Mouse (Mus musculus) B cell, adult (primary cell): ENCODE data around the gene Vmn1r215. TPM values are rescaled to one million over a fixed set of nuclear protein-coding genes. Genes with fewer than 3 reads are reported as not detected.

Experiments
- total RNA-seq: library from RNA; stranded (reverse); gene quantifications from 4 replicates; pipeline ENCODE4 v1.2.4, GENCODE M21; 2023; ENCODE audit not compliant: inconsistent age

Gene Vmn1r215
- not detected in 4 replicates for total RNA-seq

DNA sequence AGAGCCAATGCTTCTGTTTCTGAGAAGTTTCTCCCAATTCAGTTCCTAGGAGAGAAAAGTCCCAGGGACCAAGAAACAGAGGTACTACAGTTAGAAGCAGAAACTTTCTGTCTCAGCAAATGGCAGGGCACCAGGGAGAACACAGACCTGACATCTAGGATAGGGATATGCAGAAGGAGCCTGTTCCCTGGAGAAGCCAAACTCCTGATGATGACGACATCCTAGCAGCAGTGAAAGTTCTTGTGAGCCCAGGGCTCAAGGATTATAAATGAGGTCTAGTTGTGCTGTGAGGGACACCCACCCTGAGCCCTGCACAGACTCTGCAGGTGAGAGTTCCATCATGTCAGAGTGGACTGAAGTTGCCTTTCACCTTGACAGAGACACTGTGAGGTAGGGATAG, at the start of gene Vmn1r215:
Gene Vmn1r215 (plus strand): TSS at position 301 of the 400 bp plus-strand sequence.

DNA sequence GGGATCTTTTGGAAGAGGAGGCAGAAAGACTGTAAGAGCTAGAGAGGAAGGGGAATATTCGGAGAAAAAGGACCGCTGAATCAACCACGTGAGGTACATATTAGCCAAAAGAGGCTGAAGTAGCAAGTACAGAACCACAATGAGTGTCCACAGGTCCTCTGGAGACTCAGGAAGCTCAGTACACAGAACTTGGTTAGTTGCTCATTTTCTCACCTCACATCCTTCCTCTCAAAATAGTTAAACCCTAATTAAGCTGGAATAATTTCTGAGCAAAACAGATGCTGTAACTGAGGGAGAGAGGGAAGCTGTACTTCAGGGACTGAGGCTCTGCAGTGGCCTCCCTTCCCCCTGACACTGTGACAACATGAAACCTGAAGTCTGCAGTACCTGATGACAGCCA, 37.7 kb upstream of the Vmn1r215 start, which contains the start of gene Vmn1r214:
Gene Vmn1r214 (plus strand): TSS at position 301 of the 400 bp plus-strand sequence.

DNA sequence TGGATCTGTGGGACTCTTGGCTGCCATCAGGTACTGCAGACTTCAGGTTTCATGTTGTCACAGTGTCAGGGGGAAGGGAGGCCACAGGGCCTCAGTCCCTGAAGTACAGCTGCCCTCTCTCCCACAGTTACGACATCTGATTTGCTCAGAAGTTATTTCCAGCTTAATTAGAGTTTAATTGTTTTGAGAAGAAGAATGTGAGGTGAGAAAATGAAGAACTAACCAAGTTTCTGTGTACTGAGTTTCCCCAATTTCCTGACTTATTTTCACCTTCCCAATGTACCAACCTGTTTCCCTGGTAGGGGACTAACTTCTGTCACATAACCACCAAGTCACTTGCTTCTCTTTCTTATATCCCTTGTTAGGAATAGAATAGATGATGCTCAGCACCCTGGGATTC, 50.3 kb downstream of the Vmn1r215 start, which contains the start of gene Vmn1r217:
Gene Vmn1r217 (minus strand): TSS at position 101 of the 400 bp plus-strand sequence.

Other genes starting within 250 kb of the Vmn1r215 start
- gene Vmn1r210, start 236.7 kb upstream of the Vmn1r215 start, total RNA-seq, result not detected in 4 replicates
- not detected in 4 replicates for gene Vmn1r211, start 210.5 kb upstream of the Vmn1r215 start, total RNA-seq
- gene Vmn1r212, start 183.8 kb upstream of the Vmn1r215 start, total RNA-seq, result not detected in 4 replicates
- not detected in 4 replicates for gene Vmn1r213, start 60.4 kb upstream of the Vmn1r215 start, total RNA-seq
- gene Vmn1r214, start 37.6 kb upstream of the Vmn1r215 start, total RNA-seq, result not detected in 4 replicates
- not detected in 4 replicates for gene Vmn1r217, start 50.2 kb downstream of the Vmn1r215 start, total RNA-seq
- gene Vmn1r218, start 65.1 kb downstream of the Vmn1r215 start, total RNA-seq, result not detected in 4 replicates
- not detected in 4 replicates for gene Vmn1r219, start 91.3 kb downstream of the Vmn1r215 start, total RNA-seq
- gene Vmn1r220, start 120.0 kb downstream of the Vmn1r215 start, total RNA-seq, result not detected in 4 replicates
- not detected in 4 replicates for gene Vmn1r221, start 146.1 kb downstream of the Vmn1r215 start, total RNA-seq
- gene Vmn1r222, start 167.9 kb downstream of the Vmn1r215 start, total RNA-seq, result not detected in 4 replicates
- gene Vmn1r223, start 179.1 kb downstream of the Vmn1r215 start, total RNA-seq, result not detected in 4 replicates